Mouse (Mus musculus) neural tube, embryonic 12.5 days (tissue): ENCODE results near the gene Gm5141. TPM values are rescaled to one million over a fixed set of nuclear protein-coding genes. Genes with fewer than 3 reads are reported as not detected.

Experiments
- microRNA counts: library from miRNA; unstranded; fragments of <30 nt; microRNA quantifications from one replicate; lab custom pipeline; 2017
- microRNA-seq: library from miRNA; unstranded; fragments of <30 nt; microRNA quantifications from one replicate; pipeline ENCODE4, GENCODE M21; 2017
- polyA plus RNA-seq: library from polyadenylated mRNA; unstranded; fragments of >200 nt; fragmentation: Nextera tagmentation; extraction: Ambion mirVana; gene quantifications from 2 replicates; pipeline ENCODE4 v1.2.1, GENCODE M21; 2016

The Gm5141 gene
- polyA plus RNA-seq, 1 experiment from 2014 or later: 13.2 TPM

MicroRNAs within 50 kb of the gene (microRNA counts, 519-probe panel; counts per million panel counts)
- 342 counts per million, percentile 67 among the panel's probes with 10 or more counts for microRNA mmu-miR-713 (lab: Ali Mortazavi, UCI)

Small RNA genes lying within 50 kb of the gene (microRNA-seq; reads per million reads assigned to microRNA genes)
- not detected for gene Gm24588
- gene Mir713: not detected

Other genes starting within 250 kb of the Gm5141 start
- gene Zfp935, start 227.3 kb downstream of the Gm5141 start, polyA plus RNA-seq: not detected in 2 replicates
- gene Zfp934, start 214.6 kb downstream of the Gm5141 start, polyA plus RNA-seq: 15.5 and 15.8 TPM in 2 replicates
- 10.6 and 10.9 TPM in 2 replicates for gene 6720489N17Rik, start 161.6 kb downstream of the Gm5141 start, polyA plus RNA-seq
- 29.3 and 33.7 TPM in 2 replicates for gene Platr25, start 25.1 kb downstream of the Gm5141 start, polyA plus RNA-seq
- not detected in 2 replicates for gene Fbp2, start 72.6 kb upstream of the Gm5141 start, polyA plus RNA-seq
- 0.18 and 0.94 TPM in 2 replicates for gene Fbp1, start 102.5 kb upstream of the Gm5141 start, polyA plus RNA-seq
- gene 2010111I01Rik, start 179.1 kb upstream of the Gm5141 start, polyA plus RNA-seq: 79.3 and 89.8 TPM in 2 replicates